30 mouse cellular contexts compared by ENCODE assay signal in the genomic region with DNA sequence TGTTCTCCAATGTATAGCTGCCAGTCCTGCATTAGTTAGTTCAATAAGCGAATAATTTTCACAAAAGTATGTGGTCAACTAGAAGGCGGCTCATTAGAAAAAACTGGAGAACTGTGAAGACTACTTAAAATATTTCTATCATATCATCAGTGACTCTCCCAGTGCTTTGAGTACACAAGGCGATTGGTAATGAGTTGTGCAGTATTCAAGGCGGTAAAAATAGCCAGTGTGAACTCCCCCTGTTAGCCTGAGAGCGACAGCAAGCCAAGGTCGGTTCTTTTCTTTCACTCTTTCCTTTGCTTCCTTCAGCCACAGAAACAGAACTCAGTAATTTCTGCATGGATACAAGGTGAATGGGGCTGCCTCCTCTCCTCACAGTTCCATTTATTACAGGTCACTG. TPM values are rescaled to one million over a fixed set of nuclear protein-coding genes. Genes with fewer than 3 reads are reported as not detected.
DNase-seq lines count a peak whose midpoint lies in the region; ATAC-seq and TF ChIP-seq lines count a peak whose summit lies in the region.
"Had no signal": no experiment of that assay in that cellular context is flagged by ENCODE, and none has a peak within 500 bp of the region (broad histone marks: within the 10 kb centered on the region; RNA-seq: fewer than 3 reads in every experiment).

No protein-coding gene starts in this region.

- TF ChIP-seq CTCF in heart, adult 2 months (IDR thresholded peaks at IDR 0.05): no peak

- no peaks in the 10 kb centered on the region for H3K9me3 ChIP-seq in heart, embryonic 12.5 days (replicated peaks)
- H3K9me3 ChIP-seq in heart, embryonic 15.5 days (replicated peaks): no peaks in the 10 kb centered on the region
- H3K9me3 ChIP-seq: embryonic facial prominence, embryonic 10.5 days; embryonic facial prominence, embryonic 13.5 days; forebrain, embryonic 12.5 days; forebrain, embryonic 15.5 days; hindbrain, embryonic 13.5 days; intestine, embryonic 15.5 days; kidney, embryonic 15.5 days had no signal

- H3K4me3 ChIP-seq in heart, adult 2 months: peak overlapping the region; percentile 35
- H3K4me3 ChIP-seq in heart, embryonic 12.5 days: peak overlapping the region; percentile 28
- peak overlapping the region; percentile 36 for H3K4me3 ChIP-seq in heart, embryonic 15.5 days
- H3K4me3 ChIP-seq: embryonic facial prominence, embryonic 10.5 days; embryonic facial prominence, embryonic 13.5 days; erythroblast, embryonic 14.5 days; forebrain, embryonic 12.5 days; forebrain, embryonic 15.5 days; hindbrain, embryonic 13.5 days; intestine, embryonic 15.5 days; kidney, embryonic 15.5 days had no signal

- no peak for TF ChIP-seq EP300 in heart, adult 2 months (IDR thresholded peaks at IDR 0.05; ENCODE audit: insufficient read depth, low read depth, low read length)

- peaks cover 2% of the 10 kb centered on the region; the same call in 1 of the 2 replicates for H3K4me1 ChIP-seq in heart, adult 2 months (ENCODE audit: control insufficient read depth, insufficient read depth, low read length)
- H3K4me1 ChIP-seq in heart, embryonic 12.5 days (replicated peaks): peaks cover 17% of the 10 kb centered on the region
- H3K4me1 ChIP-seq in heart, embryonic 15.5 days (replicated peaks): peaks cover 7% of the 10 kb centered on the region
- H3K4me1 ChIP-seq: embryonic facial prominence, embryonic 10.5 days; embryonic facial prominence, embryonic 13.5 days; forebrain, embryonic 12.5 days; forebrain, embryonic 15.5 days; hindbrain, embryonic 13.5 days; intestine, embryonic 15.5 days; kidney, embryonic 15.5 days had no signal

- no peak for ATAC-seq in heart, embryonic 12.5 days (ENCODE audit: insufficient number of reproducible peaks, low FRiP score)
- ATAC-seq in heart, embryonic 15.5 days (replicated peaks; ENCODE audit: insufficient number of reproducible peaks, insufficient read depth, low FRiP score, low read depth): no peak
- ATAC-seq: forebrain, embryonic 15.5 days; hindbrain, embryonic 16.5 days; intestine, embryonic 15.5 days had no signal

- H3K27me3 ChIP-seq in heart, adult 2 months (ENCODE audit: control insufficient read depth, insufficient read depth, low read length): no peaks in the 10 kb centered on the region
- H3K27me3 ChIP-seq in heart, embryonic 12.5 days (replicated peaks): no peaks in the 10 kb centered on the region
- no peaks in the 10 kb centered on the region for H3K27me3 ChIP-seq in heart, embryonic 15.5 days
- H3K27me3 ChIP-seq: embryonic facial prominence, embryonic 13.5 days; forebrain, embryonic 12.5 days; forebrain, embryonic 15.5 days; hindbrain, embryonic 13.5 days; intestine, embryonic 15.5 days; kidney, embryonic 15.5 days had no signal

- intact Hi-C loops in heart, adult 2 months (cut with DNase I): no loop called here
- intact Hi-C loops in heart, postnatal 14 days (cut with DNase I): no loop called here
- intact Hi-C loops in heart, postnatal 10 days (cut with DNase I): no loop called here

- peak overlapping the region; percentile 43 for H3K4me2 ChIP-seq in heart, embryonic 12.5 days
- H3K4me2 ChIP-seq in heart, embryonic 15.5 days: peak overlapping the region; percentile 54
- H3K4me2 ChIP-seq: embryonic facial prominence, embryonic 13.5 days; forebrain, embryonic 12.5 days; forebrain, embryonic 15.5 days; hindbrain, embryonic 13.5 days; intestine, embryonic 15.5 days; kidney, embryonic 15.5 days had no signal

- DNase-seq in heart, adult 2 months: peak in 1 of 2 experiments; percentile 7
- DNase-seq in heart, adult 8-10 months (ENCODE audit: low spot score): no peak
- DNase-seq in heart, postnatal 14 days: no peak
- peak; percentile 31 to 34 for DNase-seq in heart, postnatal 10 days
- no peak for DNase-seq in embryo, embryonic 10 days (ENCODE audit: low spot score)
- DNase-seq: adrenal gland, adult 2 months; adrenal gland, postnatal 14 days; B cell, adult 2 months; cerebellum, adult 11 months; cerebellum, adult 2 months; cerebellum, adult 9-11 months; cerebellum, postnatal 25 days; embryo, embryonic 11 days; gastrocnemius, postnatal 25 days; kidney, adult 11 months; kidney, adult 8-10 months had no signal

- H3K9ac ChIP-seq in heart, adult 2 months (ENCODE audit: low read depth, low read length): peak overlapping the region; percentile 42; the same call in 1 of the 2 replicates
- no peak overlapping the region for H3K9ac ChIP-seq in heart, embryonic 12.5 days
- H3K9ac ChIP-seq in heart, embryonic 15.5 days: peak overlapping the region; percentile 36
- H3K9ac ChIP-seq: embryonic facial prominence, embryonic 13.5 days; forebrain, embryonic 12.5 days; forebrain, embryonic 15.5 days; hindbrain, embryonic 13.5 days; intestine, embryonic 15.5 days; kidney, embryonic 15.5 days had no signal

- no peaks in the 10 kb centered on the region for H3K79me2 ChIP-seq in heart, adult 2 months (replicated peaks; ENCODE audit: control insufficient read depth, insufficient read depth, low read length)

- H3K27ac ChIP-seq in heart, adult 2 months: peak overlapping the region; percentile 76
- peak overlapping the region; percentile 63 for H3K27ac ChIP-seq in heart, embryonic 12.5 days (ENCODE audit: poor library complexity, severe bottlenecking)
- peak overlapping the region; percentile 85 for H3K27ac ChIP-seq in heart, embryonic 15.5 days
- H3K27ac ChIP-seq: embryonic facial prominence, embryonic 10.5 days; embryonic facial prominence, embryonic 13.5 days; forebrain, embryonic 12.5 days; forebrain, embryonic 15.5 days; hindbrain, embryonic 13.5 days; intestine, embryonic 15.5 days; kidney, embryonic 15.5 days had no signal

- WGBS in heart, adult 2 months: 43% methylated on average over 6 of the region's 6 CpGs
- 34% methylated on average over 6 of the region's 6 CpGs for WGBS in heart, embryonic 12.5 days
- WGBS in heart, embryonic 15.5 days: 39% methylated on average over 6 of the region's 6 CpGs

- TF ChIP-seq POLR2A in heart, adult 2 months (IDR thresholded peaks at IDR 0.05; ENCODE audit: insufficient read depth, low read depth, low read length): no peak

- no peaks in the 10 kb centered on the region for H3K36me3 ChIP-seq in heart, adult 2 months (ENCODE audit: control insufficient read depth, insufficient read depth, low read length)
- no peaks in the 10 kb centered on the region for H3K36me3 ChIP-seq in heart, embryonic 12.5 days
- no peaks in the 10 kb centered on the region for H3K36me3 ChIP-seq in heart, embryonic 15.5 days
- H3K36me3 ChIP-seq: embryonic facial prominence, embryonic 10.5 days; embryonic facial prominence, embryonic 13.5 days; forebrain, embryonic 12.5 days; forebrain, embryonic 15.5 days; intestine, embryonic 15.5 days; kidney, embryonic 15.5 days had no signal

RNA-seq across cellular contexts. Expression of a gene that starts 22.1 kb away (rescaled TPM):
- 10 to 100 TPM; 10.3 to 13.9 TPM for total RNA-seq in heart, adult 2 months (2021)
- 2.1 and 5.4 TPM in 2 replicates for polyA plus RNA-seq in heart, adult 2 months (2012; rRNA removed)
- 10 to 100 TPM; 12.7 to 18.3 (median 13.8) TPM for total RNA-seq in heart, adult 8-10 months (2022)
- polyA plus RNA-seq in heart, embryonic 12.5 days (2016; fragmentation: Nextera tagmentation; extraction: Ambion mirVana): 12.8 and 13.6 TPM in 2 replicates
- 10 to 100 TPM; 15.0 to 17.0 TPM for total RNA-seq in heart, postnatal 14 days (2021)
- 6.6 and 7.8 TPM in 2 replicates for polyA plus RNA-seq in heart, embryonic 15.5 days (2015; fragmentation: Nextera tagmentation; extraction: Ambion mirVana)
- 10 to 100 TPM; 18.6 to 22.4 TPM for total RNA-seq in heart, postnatal 10 days (2021)
- total RNA-seq: common myeloid progenitor, adult 5-6 weeks; hematopoietic stem cell, adult 5-6 weeks; MEL had no signal
- polyA plus RNA-seq: erythroblast, embryonic 14.5 days had no signal

Comparison
In these comparisons a context has a peak if more than half of its experiments do, and no peak if none do; other contexts are left out.
1. DNase-seq: peak in heart, postnatal 10 days (2 of 2); none in heart, adult 8-10 months (single experiment), heart, postnatal 14 days (0 of 2) and embryo, embryonic 10 days (single experiment).
2. Peak in every context shown above with its lines, with median percentiles within 50 percentile points of each other: H3K27ac ChIP-seq and H3K4me3 ChIP-seq.